ENCODE assay signal across 8 mouse cellular contexts in the genomic region with DNA sequence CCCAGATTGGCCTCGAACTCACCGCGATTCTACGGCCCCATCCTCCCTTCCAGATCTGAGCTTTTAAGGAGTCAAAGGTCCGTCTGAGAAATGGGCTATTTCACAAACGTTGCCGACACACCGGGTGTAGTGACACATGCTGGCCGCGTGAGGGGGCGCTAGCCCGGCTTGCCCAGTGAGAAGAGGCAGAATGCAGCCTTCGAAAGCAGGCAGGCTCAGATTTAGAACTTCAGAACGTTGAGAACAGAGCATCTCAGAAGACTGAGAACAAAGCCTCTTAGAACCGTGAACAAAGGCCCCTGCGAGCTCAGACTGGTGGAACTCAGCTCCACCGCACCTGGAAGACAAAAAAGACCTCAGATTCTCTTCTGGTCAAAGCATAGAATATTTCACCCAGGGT. TPM values are rescaled to one million over a fixed set of nuclear protein-coding genes. Genes with fewer than 3 reads are reported as not detected.
DNase-seq lines count a peak whose midpoint lies in the region; ATAC-seq lines count a peak whose summit lies in the region.

No protein-coding gene starts in this region.

- no peak overlapping the region for H3K9ac ChIP-seq in hindbrain, embryonic 15.5 days

- H3K4me2 ChIP-seq in hindbrain, embryonic 15.5 days: peak overlapping the region; percentile 45

- no peaks in the 10 kb centered on the region for H3K9me3 ChIP-seq in hindbrain, embryonic 15.5 days

- no peaks in the 10 kb centered on the region for H3K27me3 ChIP-seq in hindbrain, embryonic 15.5 days

- no peaks in the 10 kb centered on the region for H3K36me3 ChIP-seq in hindbrain, embryonic 15.5 days
- H3K36me3 ChIP-seq in macrophage (ENCODE audit: inconsistent target): 0 out of 2 replicates have a peak, but pooled peaks cover 8% of the 10 kb centered on the region

- H3K4me3 ChIP-seq in hindbrain, embryonic 15.5 days: peak overlapping the region; percentile 74
- H3K4me3 ChIP-seq in macrophage (ENCODE audit: inconsistent target): peak overlapping the region; percentile 37

- WGBS in hindbrain, embryonic 15.5 days: 5% methylated on average over 17 of the region's 17 CpGs
- WGBS in macrophage (ENCODE audit: missing documents): 2% methylated on average over 17 of the region's 17 CpGs

- H3K79me2 ChIP-seq in macrophage (ENCODE audit: inconsistent target): no peaks in the 10 kb centered on the region

- peak; percentile 89 for DNase-seq in R1 (ENCODE audit: low read depth, low spot score)
- peak; percentile 77 to 84 for DNase-seq in cerebellum, postnatal 36 days
- peak; percentile 74 to 78 for DNase-seq in frontal cortex, postnatal 36 days (ENCODE audit: low spot score in 2 of 2)
- peak; percentile 78 to 80 for DNase-seq in left cerebral cortex, adult 18-20 months (ENCODE audit: low spot score in 2 of 2)
- DNase-seq in right cerebral cortex, adult 2 months (ENCODE audit: low spot score in 2 of 2): peak; percentile 78 to 80
- peak; percentile 61 to 81 for DNase-seq in urinary bladder, postnatal 36 days (ENCODE audit: low spot score in 2 of 2)

- H3K27ac ChIP-seq in hindbrain, embryonic 15.5 days (replicated peaks): peak overlapping the region; percentile 73
- peak overlapping the region; percentile 66 for H3K27ac ChIP-seq in macrophage

- no peak for ATAC-seq in hindbrain, embryonic 15.5 days (ENCODE audit: low FRiP score, low read depth)

- H3K4me1 ChIP-seq in hindbrain, embryonic 15.5 days (replicated peaks): peaks cover 38% of the 10 kb centered on the region

RNA-seq across cellular contexts. Expression of a gene that starts 0.9 kb away (rescaled TPM):
- 5.1 and 5.6 TPM in 2 replicates for polyA plus RNA-seq in hindbrain, embryonic 15.5 days (2015; fragmentation: Nextera tagmentation; extraction: Ambion mirVana)
- total RNA-seq in left cerebral cortex, adult 18-20 months (2021): 100 to 1,000 TPM; 186 to 201 TPM
- total RNA-seq in macrophage (2018; cell fraction: chromatin; rRNA removed): 1 to 10 TPM in 2 of 26 experiments, under 1 TPM in 2, not detected in 22; 0.22 to 3.4 (median 0.92) TPM
- under 1 TPM; 0.03 to 0.60 (median 0.14) TPM for total RNA-seq in macrophage (2018; cell fraction: cytosol; rRNA removed)
- total RNA-seq in macrophage (2018; cell fraction: nucleus; rRNA removed): under 1 TPM in 16 of 26 experiments, not detected in 10; 0.12 to 0.49 (median 0.28) TPM
- 0.15 to 0.32 TPM (median 0.31 TPM) in 3 replicates for polyA plus RNA-seq in macrophage (2018)

RNA-seq across cellular contexts. Expression of a gene that starts 17.4 kb away (rescaled TPM):
- 1.3 and 5.3 TPM in 2 replicates for polyA plus RNA-seq in hindbrain, embryonic 15.5 days (2015; fragmentation: Nextera tagmentation; extraction: Ambion mirVana)
- total RNA-seq in left cerebral cortex, adult 18-20 months (2021): 1 to 10 TPM; 2.9 to 3.4 TPM
- total RNA-seq in macrophage (2018; cell fraction: chromatin; rRNA removed): 1 to 10 TPM in 2 of 26 experiments, not detected in 24; 1.3 to 1.8 TPM
- total RNA-seq in macrophage (2018; cell fraction: cytosol; rRNA removed): under 1 TPM in 3 of 26 experiments, not detected in 23; 0.15 to 0.31 (median 0.17) TPM
- 1 to 10 TPM in 2 of 26 experiments, not detected in 24; 1.4 TPM for total RNA-seq in macrophage (2018; cell fraction: nucleus; rRNA removed)
- not detected in 3 replicates for polyA plus RNA-seq in macrophage (2018)

RNA-seq across cellular contexts. Expression of a gene that starts 31.5 kb away (rescaled TPM):
- polyA plus RNA-seq in hindbrain, embryonic 15.5 days (2015; fragmentation: Nextera tagmentation; extraction: Ambion mirVana): 6.2 and 6.7 TPM in 2 replicates
- 1 to 10 TPM; 5.6 to 7.8 TPM for total RNA-seq in left cerebral cortex, adult 18-20 months (2021)
- total RNA-seq in macrophage (2018; cell fraction: chromatin; rRNA removed): 10 to 100 TPM in 18 of 26 experiments, 1 to 10 TPM in 8; 3.4 to 27.0 (median 12.2) TPM
- total RNA-seq in macrophage (2018; cell fraction: cytosol; rRNA removed): 1 to 10 TPM; 2.7 to 8.6 (median 5.6) TPM
- 10 to 100 TPM in 10 of 26 experiments, 1 to 10 TPM in 16; 3.1 to 15.4 (median 7.7) TPM for total RNA-seq in macrophage (2018; cell fraction: nucleus; rRNA removed)
- 3.7 to 6.1 TPM (median 4.8 TPM) in 3 replicates for polyA plus RNA-seq in macrophage (2018)

RNA-seq across cellular contexts. Expression of a gene that starts 32.1 kb away (rescaled TPM):
- 0.13 and 0.52 TPM in 2 replicates for polyA plus RNA-seq in hindbrain, embryonic 15.5 days (2015; fragmentation: Nextera tagmentation; extraction: Ambion mirVana)
- under 1 TPM in 1 of 2 experiments, not detected in 1; 0.12 TPM for total RNA-seq in left cerebral cortex, adult 18-20 months (2021)
- 10 to 100 TPM in 2 of 26 experiments, 1 to 10 TPM in 24; 1.4 to 12.8 (median 4.6) TPM for total RNA-seq in macrophage (2018; cell fraction: chromatin; rRNA removed)
- total RNA-seq in macrophage (2018; cell fraction: cytosol; rRNA removed): 10 to 100 TPM in 7 of 26 experiments, 1 to 10 TPM in 19; 2.9 to 21.7 (median 7.9) TPM
- 10 to 100 TPM in 18 of 26 experiments, 1 to 10 TPM in 8; 3.3 to 24.8 (median 11.9) TPM for total RNA-seq in macrophage (2018; cell fraction: nucleus; rRNA removed)
- polyA plus RNA-seq in macrophage (2018): 2.2 to 3.8 TPM (median 3.6 TPM) in 3 replicates

RNA-seq across cellular contexts. Expression of a gene that starts 49.7 kb away (rescaled TPM):
- 382 and 391 TPM in 2 replicates for polyA plus RNA-seq in hindbrain, embryonic 15.5 days (2015; fragmentation: Nextera tagmentation; extraction: Ambion mirVana)
- total RNA-seq in left cerebral cortex, adult 18-20 months (2021): 1,000 to 10,000 TPM; 1,746 to 1,798 TPM
- total RNA-seq in macrophage (2018; cell fraction: chromatin; rRNA removed): 10 to 100 TPM in 19 of 26 experiments, 1 to 10 TPM in 7; 3.3 to 45.5 (median 14.6) TPM
- total RNA-seq in macrophage (2018; cell fraction: cytosol; rRNA removed): 100 to 1,000 TPM; 134 to 213 (median 179) TPM
- total RNA-seq in macrophage (2018; cell fraction: nucleus; rRNA removed): 100 to 1,000 TPM in 1 of 26 experiments, 10 to 100 TPM in 25; 23.9 to 119 (median 63.2) TPM
- polyA plus RNA-seq in macrophage (2018): 148 to 197 TPM (median 177 TPM) in 3 replicates
